Mouse (Mus musculus): ENCODE results near the gene Prpf39. TPM values are rescaled to one million over a fixed set of nuclear protein-coding genes. Genes with fewer than 3 reads are reported as not detected.

The Prpf39 gene
- total RNA-seq, 2 experiments from 2014 or later: 19.5 to 20.2 TPM

DNA sequence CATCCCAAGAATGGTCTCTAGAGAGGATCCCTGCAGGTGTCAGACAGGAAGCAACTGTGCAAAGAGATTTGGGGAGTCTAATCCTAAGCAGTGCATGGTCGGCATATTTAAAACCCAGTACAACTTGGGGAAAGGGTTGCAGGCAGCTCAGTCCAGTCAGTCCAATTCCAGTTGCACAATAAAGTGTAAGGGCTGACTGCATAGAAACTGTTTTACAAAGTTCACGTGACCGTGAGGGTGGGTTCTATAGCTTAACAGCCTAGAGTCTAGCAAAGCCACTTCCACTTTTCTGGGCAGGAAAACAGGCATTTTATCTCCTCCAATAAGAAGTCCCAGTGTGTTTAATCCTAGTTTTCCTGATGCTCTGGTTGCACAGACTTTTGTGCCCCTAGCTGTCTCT is 75.4 kb downstream of the Prpf39 start:
- DNase-seq: no peak
- intact Hi-C loops (cut with DNase I): no loop called here

DNA sequence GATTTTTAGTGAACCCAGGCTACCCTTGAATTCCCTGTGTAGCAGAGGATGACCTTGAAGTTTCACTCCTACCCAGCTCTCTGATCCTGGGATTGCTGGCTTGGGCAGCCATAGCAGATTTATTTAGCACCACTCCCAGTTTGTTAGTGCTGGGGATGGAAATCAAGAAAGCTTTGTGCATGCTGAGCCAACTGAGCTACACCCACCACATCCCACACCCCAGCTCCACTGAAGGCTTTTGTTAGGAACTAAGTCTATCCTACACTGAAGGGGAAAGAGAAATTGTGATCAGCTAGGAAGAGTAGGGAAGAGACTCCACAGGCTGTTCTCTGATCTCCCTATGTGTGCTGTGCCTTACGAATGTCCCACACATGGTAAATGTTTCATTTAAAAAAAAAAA is 76.7 kb downstream of the Prpf39 start:
- no peak for DNase-seq
- intact Hi-C loops (cut with DNase I): no loop called here

Other genes starting within 250 kb of the Prpf39 start
- gene Gm527, start 118.4 kb upstream of the Prpf39 start, total RNA-seq (2021): 1 to 10 TPM; 3.2 to 5.2 TPM
- 10 to 100 TPM; 13.4 to 14.5 TPM for gene Klhl28, start 70.8 kb upstream of the Prpf39 start, total RNA-seq (2021)
- gene Togaram1, start 70.5 kb upstream of the Prpf39 start, total RNA-seq (2021): 10 to 100 TPM; 18.3 to 19.2 TPM
- 100 to 1,000 TPM; 197 to 228 TPM for gene Fkbp3, start 37.7 kb downstream of the Prpf39 start, total RNA-seq (2021)
- gene Fancm, start 39.3 kb downstream of the Prpf39 start, total RNA-seq (2021): 1 to 10 TPM; 6.5 to 7.2 TPM
- 1 to 10 TPM; 3.9 to 4.4 TPM for gene Mis18bp1, start 136.3 kb downstream of the Prpf39 start, total RNA-seq (2021)
- not detected for gene Wdr20rt, start 189.2 kb downstream of the Prpf39 start, total RNA-seq (2021)